Mouse (Mus musculus) small intestine, adult 2 months (tissue): ENCODE data around the gene Tnfrsf26.
"Not testable (repeated sequence)": the region's sequence is repeated elsewhere in the genome, so short reads cannot be mapped to it uniquely, and the experiment has no call there.

ENCODE experiments used
- CTCF ChIP-seq: fragments of 200-500 bp; IDR thresholded peaks from 2 replicates; pipeline ENCODE4 v1.5.1; 2012; ENCODE audit warnings: low read depth, mild to moderate bottlenecking, control low read depth, inconsistent platforms, low read length, moderate library complexity, mixed read lengths; ENCODE audit not compliant: insufficient replicate concordance, insufficient read length; ENCODE audit errors: extremely low read depth
- POLR2A ChIP-seq: fragments of 200-500 bp; IDR thresholded peaks from 2 replicates; pipeline ENCODE4 v1.6.1; 2012; ENCODE audit warnings: low read depth, mild to moderate bottlenecking, control low read depth, inconsistent platforms, low read length, moderate library complexity

DNA sequence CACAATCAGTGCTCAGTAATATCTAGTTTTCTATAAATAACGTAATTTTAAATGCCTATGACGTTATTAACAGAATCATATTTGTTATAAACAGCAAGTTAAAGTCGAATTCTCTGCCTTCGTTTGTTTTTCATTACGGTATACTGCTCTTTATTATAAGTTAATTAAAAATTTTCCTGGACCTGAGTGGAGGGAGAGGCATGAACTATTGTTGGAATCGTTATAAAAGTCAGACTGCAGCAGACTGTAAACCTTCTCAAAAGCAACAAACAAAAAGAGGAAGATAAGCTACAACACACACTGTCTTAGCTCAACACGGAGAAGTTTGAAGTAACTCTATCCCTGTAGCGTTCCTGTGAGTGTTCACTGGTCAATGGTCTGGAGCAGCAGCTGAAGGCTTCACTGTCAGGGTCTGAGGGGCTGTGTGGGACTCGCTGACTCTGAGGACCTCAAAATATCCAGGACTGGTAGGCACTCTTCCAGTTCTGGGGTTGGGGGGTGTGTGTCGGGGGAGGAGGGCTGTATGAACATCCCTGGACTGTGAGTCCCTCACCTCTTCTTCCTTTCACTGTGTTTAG lies 21.3 kb upstream of the Tnfrsf26 start:
- not testable (repeated sequence) for TF ChIP-seq CTCF, POLR2A
